Mouse (Mus musculus): ENCODE measurements around the gene Il1rl2.

DNA sequence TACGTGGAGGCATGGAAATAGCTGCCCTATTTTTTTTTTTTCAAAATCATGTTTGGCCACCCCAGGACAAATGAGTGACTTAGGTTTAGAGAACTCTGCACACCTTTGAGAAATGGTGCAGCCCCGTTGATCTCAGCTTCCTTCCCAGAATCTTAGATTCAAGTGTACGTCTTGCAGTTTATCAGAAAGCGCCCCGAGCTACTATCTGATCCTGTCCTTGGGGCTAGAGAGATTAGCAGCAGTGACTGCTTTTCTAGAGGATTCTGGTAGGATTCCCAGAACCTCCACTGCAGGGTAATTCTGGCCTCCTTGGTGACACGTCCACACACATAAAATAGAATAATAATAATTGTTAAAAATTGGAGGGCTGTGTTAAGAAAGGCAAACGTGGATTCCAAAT, 36.6 kb downstream of the Il1rl2 start:
- TF ChIP-seq POLR2A (IDR thresholded peaks at IDR 0.05; ENCODE audit: extremely low read depth, insufficient read depth, low read length): no peak
- TF ChIP-seq CTCF (IDR thresholded peaks at IDR 0.05; ENCODE audit: low read depth, low read length): no peak
